Mouse (Mus musculus): ENCODE data around the gene Gas6.

DNA sequence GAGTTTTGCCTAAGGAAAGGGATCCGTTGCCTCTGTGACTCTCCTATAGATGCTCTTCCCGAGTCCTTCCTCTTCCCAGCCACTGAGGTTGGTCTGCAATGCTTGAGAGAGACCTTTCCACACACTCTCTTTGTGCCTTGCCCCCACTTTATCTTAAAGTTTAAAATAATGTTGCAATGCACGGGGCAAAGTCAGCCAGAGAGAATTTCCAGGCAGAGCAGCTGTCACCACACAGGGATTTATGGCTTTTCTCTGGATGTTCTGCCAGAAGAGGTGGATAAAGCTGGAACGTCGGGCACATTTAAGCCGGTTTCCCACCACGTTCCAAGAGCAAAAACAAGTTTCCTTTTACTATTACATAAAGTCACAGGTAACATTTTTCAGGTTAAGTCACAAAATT, 27.1 kb upstream of the Gas6 start:
- no peak for TF ChIP-seq POLR2A (IDR thresholded peaks at IDR 0.05; ENCODE audit: control insufficient read depth in 1 of 2, insufficient read depth in 1 of 2, low read depth in 1 of 2, low read length in 2 of 2, poor library complexity in 1 of 2)
- no peak for TF ChIP-seq ELF1 (IDR thresholded peaks at IDR 0.05; ENCODE audit: low read depth, low read length)
- no peak for TF ChIP-seq MAX (IDR thresholded peaks at IDR 0.05; ENCODE audit: low read length)

Data from MEL (cell line).